Mouse (Mus musculus) gastrocnemius, postnatal 4 days (tissue): Measurements from ENCODE around the gene Sox13. TPM values are rescaled to one million over a fixed set of nuclear protein-coding genes. Genes with fewer than 3 reads are reported as not detected.
A peak's percentile ranks its signal among the peaks of the same experiment; 100 is the strongest.

Experiments used
- DNase-seq, 2 experiments: peaks; one replicate each; pipeline ENCODE4 v3.0.0; 2021 to 2022; ENCODE audit warnings: low spot score in 2 of 2, mixed read lengths in 2 of 2
- total RNA-seq, 2 experiments: library from RNA; stranded (reverse); gene quantifications; 2 replicates each; pipeline ENCODE4 v1.2.3; 2021

Sox13 gene
- total RNA-seq, 2 experiments from 2014 or later: 18.1 to 19.3 TPM

DNA sequence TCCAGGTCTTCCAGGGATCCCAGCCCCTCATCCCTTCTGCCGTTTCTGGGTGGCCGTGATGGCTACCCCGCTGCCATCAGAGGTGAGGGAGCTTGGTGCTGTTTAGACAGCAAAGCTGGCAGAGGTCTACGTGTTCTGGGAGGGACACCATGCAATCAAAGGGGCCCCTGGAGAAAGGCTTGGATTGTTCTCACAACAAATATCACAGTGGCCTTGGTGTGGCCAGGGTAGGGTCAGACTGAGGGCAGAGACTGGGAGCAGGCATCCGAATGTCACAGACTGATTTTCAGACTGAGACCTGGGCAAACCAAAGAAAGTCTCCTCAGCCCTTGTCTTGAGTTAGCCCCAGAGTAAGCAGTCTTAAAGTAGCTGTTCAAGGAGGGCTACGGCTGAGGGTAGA, 52.7 kb downstream of the Sox13 start:
- no peak for DNase-seq

DNA sequence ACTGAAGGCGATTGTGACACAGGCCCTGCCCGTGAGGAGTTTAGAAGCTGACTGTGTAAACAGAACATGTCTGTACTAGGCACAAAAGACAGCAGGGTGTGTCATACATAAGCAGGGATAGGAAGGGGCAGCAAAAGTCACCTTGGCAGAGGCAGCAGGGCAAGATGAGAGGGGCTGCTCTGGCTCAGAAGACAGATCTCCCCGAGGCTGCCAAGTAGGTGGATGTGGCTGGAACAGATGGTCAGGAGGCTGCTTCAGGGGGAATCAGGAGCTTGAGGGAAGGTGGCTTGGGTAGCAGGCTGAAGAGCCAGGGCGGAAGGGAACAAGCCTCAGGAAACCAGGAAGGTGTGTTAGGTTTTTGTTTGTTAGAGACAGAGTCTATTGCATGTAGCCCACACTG, 53.8 kb downstream of the Sox13 start:
- DNase-seq: no peak

GRCm38 (mm10) chr1:133368644-133369043, 55.5 kb downstream of the Sox13 start:
- DNase-seq: no peak

GRCm38 (mm10) chr1:133367606-133368488, 56.3 kb downstream of the Sox13 start:
- DNase-seq: no peak

- no peak for DNase-seq
These were observed 57.1 kb downstream of the Sox13 start for GRCm38 (mm10) chr1:133366951-133367605.

DNA sequence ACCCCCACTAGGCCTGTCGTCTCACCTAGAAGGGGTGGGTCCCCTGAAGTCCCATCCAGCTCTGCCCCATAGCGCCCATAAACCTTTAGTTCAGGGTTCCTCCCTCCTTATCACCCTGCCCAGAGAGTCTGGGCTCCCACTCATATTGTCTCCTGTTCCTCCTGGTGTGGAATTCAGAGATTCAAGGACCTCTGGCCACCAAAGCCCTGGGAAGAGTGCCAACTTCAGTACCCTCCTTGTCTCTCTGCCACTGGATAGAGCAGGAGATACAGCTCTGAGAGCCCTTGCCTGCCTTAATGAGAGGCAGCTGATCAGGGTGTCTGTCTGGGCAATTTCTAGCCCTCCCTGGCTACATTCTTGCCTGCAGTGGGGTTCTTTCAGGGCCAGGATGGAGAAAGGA, 59.3 kb downstream of the Sox13 start:
- no peak for DNase-seq

DNA sequence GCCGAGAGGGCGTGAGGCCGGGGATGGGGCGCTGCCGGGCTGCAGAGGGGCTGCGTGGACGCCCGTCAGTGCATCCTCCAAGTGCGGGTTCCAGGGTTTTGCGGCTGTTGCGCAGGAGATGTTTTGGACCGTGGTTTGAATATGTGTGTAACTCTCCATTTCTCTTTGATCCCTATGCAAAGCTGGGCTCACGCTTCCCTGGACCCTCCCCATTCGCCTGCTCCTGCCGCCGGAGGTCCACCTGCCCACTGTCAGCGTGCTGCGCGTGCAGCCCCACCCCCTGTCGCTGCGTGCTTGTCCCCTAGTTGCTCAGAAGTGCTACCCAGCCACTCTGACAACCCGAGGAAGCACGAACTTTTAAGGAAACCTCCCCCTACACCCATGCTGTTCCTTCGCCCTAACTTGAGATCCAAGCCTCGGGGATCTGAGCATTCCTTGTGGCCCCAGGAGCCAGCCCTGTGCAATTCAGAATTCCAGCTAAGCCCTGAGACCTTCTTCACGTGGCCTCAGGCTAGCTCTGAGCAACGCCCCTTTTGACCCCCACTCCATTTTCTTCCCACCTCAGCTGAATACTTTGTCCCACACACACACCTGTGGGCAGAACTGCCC, 60.1 kb downstream of the Sox13 start:
- no peak for DNase-seq

DNA sequence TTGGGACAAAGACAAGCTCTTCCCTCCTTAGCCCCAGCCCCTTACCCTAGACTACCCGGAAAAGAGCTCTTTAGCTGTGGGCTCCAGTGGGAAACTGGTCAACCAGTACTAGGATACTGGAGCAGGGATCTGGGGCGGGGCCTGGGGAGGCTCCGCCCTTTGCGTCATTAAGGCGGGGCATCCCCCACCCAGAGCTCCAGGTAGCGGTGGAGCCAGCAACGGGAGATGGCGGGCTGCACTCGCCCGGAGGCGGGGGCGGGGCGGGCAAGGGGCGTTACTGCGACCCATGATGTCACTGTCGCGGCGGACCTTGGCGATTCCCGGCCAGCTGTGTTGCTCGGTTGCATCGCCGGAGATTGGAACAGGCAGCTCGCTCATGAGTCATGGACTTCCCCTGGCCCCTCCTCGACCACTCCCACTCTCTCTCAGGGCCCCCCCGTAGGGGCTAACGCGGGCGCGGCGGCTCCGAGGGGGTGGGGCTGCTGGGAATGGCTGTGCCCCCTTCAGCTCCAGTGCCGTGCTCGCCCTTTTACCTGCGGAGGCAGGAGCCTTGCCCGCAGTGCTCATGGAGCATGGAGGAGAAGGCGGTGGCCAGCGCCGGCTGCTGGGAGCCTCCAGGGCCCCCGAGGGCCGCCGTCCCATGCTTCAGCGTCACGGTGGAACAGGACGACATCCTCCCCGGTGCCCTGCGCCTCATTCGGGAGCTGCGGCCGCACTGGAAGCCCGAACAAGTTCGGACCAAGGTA, 60.7 kb downstream of the Sox13 start, which contains the start of gene Etnk2:
Etnk2 (plus strand) TSS at position 297 of the 746 bp plus-strand sequence.
- peak; percentile 52 to 55 for DNase-seq

- no peak for DNase-seq
These were observed 62.1 kb downstream of the Sox13 start for GRCm38 (mm10) chr1:133362103-133362502.

- DNase-seq: no peak
These were observed 63.2 kb downstream of the Sox13 start for GRCm38 (mm10) chr1:133361006-133361405.

DNA sequence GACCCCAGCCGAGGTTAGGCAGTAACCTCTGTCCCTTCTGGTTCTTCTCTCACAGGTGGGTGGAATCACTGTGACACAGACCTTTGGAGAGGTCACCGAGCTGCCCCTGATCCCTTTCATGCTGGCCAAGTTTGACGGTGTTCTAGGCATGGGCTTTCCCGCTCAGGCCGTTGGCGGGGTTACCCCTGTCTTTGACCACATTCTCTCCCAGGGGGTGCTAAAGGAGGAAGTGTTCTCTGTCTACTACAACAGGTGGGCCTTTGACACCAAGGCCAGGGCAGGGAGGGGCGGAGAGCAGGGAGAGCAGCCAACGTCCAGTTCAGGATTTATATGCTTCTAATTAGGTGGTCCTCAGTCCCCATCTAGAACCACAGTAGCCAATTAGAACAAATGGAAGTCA, 67.8 kb downstream of the Sox13 start:
- no peak for DNase-seq

GRCm38 (mm10) chr1:133355912-133356311, 68.3 kb downstream of the Sox13 start:
- DNase-seq: no peak

- no peak for DNase-seq
These were observed 68.7 kb downstream of the Sox13 start for GRCm38 (mm10) chr1:133355469-133355868.

GRCm38 (mm10) chr1:133353371-133353809, 70.8 kb downstream of the Sox13 start:
- peak in 1 of 2 experiments; percentile 47 for DNase-seq

GRCm38 (mm10) chr1:133351762-133352161, 72.4 kb downstream of the Sox13 start:
- no peak for DNase-seq

DNA sequence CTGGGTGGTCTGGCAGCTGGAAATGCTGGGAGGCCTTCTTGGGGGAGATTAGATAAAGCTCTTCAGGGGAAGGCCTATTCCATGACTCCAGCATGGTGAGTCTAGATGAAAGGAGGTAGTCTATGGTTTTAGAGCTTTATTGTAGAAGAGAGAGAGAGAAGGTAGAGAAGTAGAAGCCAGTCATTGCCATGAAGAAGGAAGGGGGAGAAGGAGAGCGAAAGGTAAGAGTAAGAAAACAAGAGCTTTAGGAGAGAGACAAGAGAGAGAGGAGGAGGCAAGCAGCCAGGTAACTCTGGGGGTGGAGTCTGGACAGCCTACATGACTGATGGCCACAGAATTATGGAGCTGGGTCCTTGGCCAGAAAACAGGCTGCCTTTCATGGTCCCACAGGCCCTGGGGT, 74.0 kb downstream of the Sox13 start, which contains the start of gene Ren1:
Ren1 (plus strand) TSS at position 301 of the 400 bp plus-strand sequence.
- DNase-seq: no peak

DNA sequence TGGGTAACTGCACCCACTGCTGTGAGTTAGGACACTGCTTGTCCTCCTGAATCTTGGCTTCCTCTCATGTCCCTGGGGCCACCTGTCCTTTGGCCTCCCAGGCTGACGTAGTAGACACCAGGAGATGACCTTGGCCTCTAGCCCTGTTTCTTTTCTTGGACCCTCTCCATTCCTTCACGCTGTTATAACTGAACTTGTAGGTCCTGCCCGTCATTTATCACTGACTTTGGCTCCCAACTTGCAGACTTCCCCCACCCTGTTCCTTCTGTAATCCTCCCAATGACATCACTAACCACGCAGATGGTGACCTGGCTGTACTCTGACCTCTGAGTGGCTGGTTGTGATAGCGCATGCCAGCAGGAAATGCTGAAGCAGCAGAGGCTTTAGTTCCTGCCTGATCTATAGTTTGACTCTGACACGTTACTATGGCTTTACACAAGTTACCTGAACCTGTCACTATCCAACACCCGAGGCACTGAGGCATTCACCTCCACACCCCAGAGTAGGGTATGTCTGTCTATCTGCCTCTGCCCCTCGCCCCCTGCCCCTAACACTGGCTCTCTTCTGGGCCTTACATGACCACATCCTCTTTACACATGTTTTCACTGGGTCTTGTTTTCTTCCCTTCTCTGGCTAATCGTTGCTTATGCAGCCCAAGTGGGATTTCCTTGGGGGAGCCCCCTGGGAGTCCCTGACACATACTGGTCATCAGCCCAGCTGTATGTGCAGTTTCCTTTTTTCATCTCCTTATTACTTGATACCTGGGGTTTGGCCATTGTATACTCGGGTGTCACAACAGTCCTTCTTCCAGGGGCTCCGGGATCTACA, 76.3 kb downstream of the Sox13 start:
- DNase-seq: peak in 1 of 2 experiments; percentile 7

DNA sequence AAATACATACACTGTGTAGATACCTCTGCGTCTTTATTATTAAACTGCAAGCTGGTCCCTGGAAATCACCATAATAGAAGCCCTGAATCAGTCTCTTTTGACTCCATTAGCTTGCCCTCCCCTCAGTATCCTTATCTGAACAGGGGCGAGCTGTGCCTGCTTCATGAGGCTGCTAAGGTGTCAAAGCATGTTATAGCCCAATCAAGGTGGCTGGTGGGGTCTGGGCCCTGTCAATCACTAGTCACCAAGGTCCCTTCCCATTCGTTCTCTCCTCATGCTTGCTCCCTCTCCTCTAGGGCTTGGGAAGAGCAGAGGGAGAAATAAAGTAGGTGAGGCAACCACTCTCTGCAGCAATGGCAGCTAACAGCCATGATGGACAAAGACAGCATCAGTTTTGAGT, 77.0 kb downstream of the Sox13 start:
- DNase-seq: no peak

- peak in 1 of 2 experiments; percentile 23 for DNase-seq
These were observed 77.6 kb downstream of the Sox13 start for GRCm38 (mm10) chr1:133346531-133346930.

DNA sequence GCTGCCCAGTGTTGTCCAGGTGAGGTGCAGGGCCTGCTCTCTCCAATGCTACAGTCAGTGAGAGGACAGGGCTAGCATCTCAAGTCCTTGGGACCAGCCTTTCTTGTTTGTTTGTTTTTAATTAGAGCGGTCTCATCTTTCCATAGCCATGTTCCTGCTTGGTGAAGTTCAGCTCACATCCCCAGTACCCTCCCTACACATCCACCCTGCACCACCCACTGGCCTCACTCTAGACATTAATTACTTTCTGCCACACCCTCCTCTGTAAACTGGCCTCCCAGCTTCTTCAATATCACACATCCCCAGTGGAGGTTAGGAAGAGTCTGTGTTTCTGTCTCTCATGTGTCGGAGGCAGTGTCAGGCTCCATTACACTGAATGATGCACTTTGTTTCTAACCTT, 79.8 kb downstream of the Sox13 start:
- no peak for DNase-seq
